Mouse (Mus musculus) erythroblast, embryonic 14.5 days (primary cell): ENCODE measurements around the gene Slc16a10.

ENCODE experiments used
- GATA1 ChIP-seq: IDR thresholded peaks from 2 replicates; pipeline ENCODE4 v1.6.1; 2012; ENCODE audit warnings: low read length, inconsistent platforms, mixed read lengths
- TAL1 ChIP-seq: IDR thresholded peaks from 3 replicates; pipeline ENCODE4 v1.6.1; 2012; ENCODE audit warnings: low read length, inconsistent platforms, mixed read lengths

- TF ChIP-seq GATA1 = no peak
- no peak for TF ChIP-seq TAL1
Measured at GRCm38 (mm10) chr10:40146451-40146850, 4.4 kb upstream of the Slc16a10 start.
